Mouse (Mus musculus) ES-E14 (cell line): Measurements from ENCODE around the gene Klf9. TPM values are rescaled to one million over a fixed set of nuclear protein-coding genes. Genes with fewer than 3 reads are reported as not detected.

Source experiments
- DNase-seq: peaks from one replicate; pipeline ENCODE4 v3.0.0-alpha.2; 2013; ENCODE audit warnings: low read depth, low spot score
- H3K27ac ChIP-seq: 2 replicates; pipeline ENCODE4 v1.5.1; 2012; ENCODE audit warnings: low read depth, mild to moderate bottlenecking, low read length, moderate library complexity, mixed read lengths; ENCODE audit not compliant: poor library complexity, insufficient read depth, severe bottlenecking
- H3K36me3 ChIP-seq: 2 replicates; pipeline ENCODE4 v1.6.1; 2012; ENCODE audit warnings: mild to moderate bottlenecking, low read length, moderate library complexity, mixed read lengths; ENCODE audit not compliant: control insufficient read depth, poor library complexity, insufficient read depth, severe bottlenecking
- H3K4me1 ChIP-seq, 2 experiments: fragments of 150-350 bp in 1 of 2; sonication (generic) in 1 of 2; 2 replicates each; pipeline ENCODE4 v1.6.1; 2012; ENCODE audit warnings: low read length in 2 of 2, mild to moderate bottlenecking in 1 of 2, mixed read lengths in 1 of 2; ENCODE audit not compliant: control insufficient read depth in 2 of 2, insufficient read depth in 2 of 2, poor library complexity in 1 of 2
- H3K4me3 ChIP-seq, 2 experiments: fragments of 150-350 bp in 1 of 2; sonication (generic) in 1 of 2; 2 replicates each; pipeline ENCODE4 v1.5.1; 2012; ENCODE audit warnings: low read length in 2 of 2, low read depth in 1 of 2, mild to moderate bottlenecking in 1 of 2, mixed read lengths in 1 of 2; ENCODE audit not compliant: insufficient read depth in 1 of 2, poor library complexity in 1 of 2, severe bottlenecking in 1 of 2
- H3K9ac ChIP-seq: 2 replicates; pipeline ENCODE4 v1.6.1; 2012; ENCODE audit warnings: low read depth, mild to moderate bottlenecking, low read length, mixed read lengths; ENCODE audit not compliant: poor library complexity, insufficient read depth, severe bottlenecking
- H3K9me3 ChIP-seq: fragments of 150-350 bp; sonication (generic); 2 replicates; pipeline ENCODE4 v1.6.1; 2012; ENCODE audit warnings: low read depth, mild to moderate bottlenecking, low read length; ENCODE audit not compliant: control insufficient read depth, insufficient read depth
- CHD2 ChIP-seq: IDR thresholded peaks from 2 replicates; pipeline ENCODE4 v1.6.1; 2014; ENCODE audit warnings: mild to moderate bottlenecking, low read depth, low read length, inconsistent platforms
- HCFC1 ChIP-seq: IDR thresholded peaks from 2 replicates; pipeline ENCODE4 v1.6.1; 2012; ENCODE audit warnings: low read length, inconsistent platforms, borderline replicate concordance; ENCODE audit not compliant: insufficient read depth
- MAFK ChIP-seq: IDR thresholded peaks from 2 replicates; pipeline ENCODE4 v1.6.1; 2014; ENCODE audit warnings: mild to moderate bottlenecking, low read depth, low read length, inconsistent platforms; ENCODE audit not compliant: insufficient read depth
- ZC3H11A ChIP-seq: IDR thresholded peaks from 2 replicates; pipeline ENCODE4 v1.6.1; 2012; ENCODE audit warnings: low read depth, mild to moderate bottlenecking, inconsistent platforms, low read length, borderline replicate concordance
- ZNF384 ChIP-seq: IDR thresholded peaks from 2 replicates; pipeline ENCODE4 v1.6.1; 2012; ENCODE audit warnings: low read depth, low read length, inconsistent platforms
- in situ Hi-C, 2 experiments: fragments of 600-800 bp; cut with MboI; formaldehyde crosslinking; loops; one replicate each; pipeline ENCODE4 v1.15.1; 2025; ENCODE audit warnings: low sequenced_read_pairs in 2 of 2, inconsistent platforms in 1 of 2; ENCODE audit not compliant: unreplicated experiment in 2 of 2
- total RNA-seq: library from RNA; depleted of rRNA; stranded (reverse); fragments of 300-350 nt; gene quantifications from 2 replicates; pipeline ENCODE4 v1.2.3, GENCODE M21; 2012

Klf9 gene
- total RNA-seq, 1 experiment = 90.8 TPM

DNA sequence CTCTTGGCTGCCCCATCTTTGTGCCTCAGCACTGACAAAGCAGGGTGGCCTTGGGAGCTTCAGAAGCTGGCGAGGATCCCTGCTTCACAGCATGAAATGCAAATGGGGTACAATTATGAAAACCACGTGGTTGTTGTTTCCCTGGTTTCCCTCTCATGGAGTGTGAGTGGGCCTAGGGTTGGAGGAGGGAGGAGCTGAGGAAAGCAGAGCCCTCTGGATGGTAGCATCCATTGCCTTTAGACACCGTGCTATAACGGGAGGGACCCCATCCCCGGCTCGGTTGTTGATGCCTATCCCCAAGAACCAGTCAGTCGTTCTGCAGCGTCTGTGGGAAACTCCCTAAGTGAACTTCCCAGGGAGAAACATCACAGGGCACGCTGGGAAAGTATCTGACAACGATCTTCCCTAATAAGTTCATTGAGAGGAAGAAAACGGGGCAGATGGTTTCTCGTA is 5.4 kb downstream of the Klf9 start:
- Histone ChIP-seq H3K27ac (peak overlapping the region; percentile 33; the same call in 1 of the 2 replicates), H3K9ac (peak overlapping the region; percentile 55; the same call in 1 of the 2 replicates), H3K4me3 (peak overlapping the region; percentile 21 to 52), H3K9me3 (no peaks in the 10 kb centered on the region), H3K36me3 (peaks cover 29% of the 10 kb centered on the region), H3K4me1 (peaks cover 9 to 24% of the 10 kb centered on the region in 2 experiments)
- no peak for DNase-seq
- TF ChIP-seq ZNF384 = no peak
- no peak for TF ChIP-seq CHD2
- no peak for TF ChIP-seq ZC3H11A
- no peak for TF ChIP-seq HCFC1
- no peak for TF ChIP-seq MAFK
- in situ Hi-C loops = no loop called here

DNA sequence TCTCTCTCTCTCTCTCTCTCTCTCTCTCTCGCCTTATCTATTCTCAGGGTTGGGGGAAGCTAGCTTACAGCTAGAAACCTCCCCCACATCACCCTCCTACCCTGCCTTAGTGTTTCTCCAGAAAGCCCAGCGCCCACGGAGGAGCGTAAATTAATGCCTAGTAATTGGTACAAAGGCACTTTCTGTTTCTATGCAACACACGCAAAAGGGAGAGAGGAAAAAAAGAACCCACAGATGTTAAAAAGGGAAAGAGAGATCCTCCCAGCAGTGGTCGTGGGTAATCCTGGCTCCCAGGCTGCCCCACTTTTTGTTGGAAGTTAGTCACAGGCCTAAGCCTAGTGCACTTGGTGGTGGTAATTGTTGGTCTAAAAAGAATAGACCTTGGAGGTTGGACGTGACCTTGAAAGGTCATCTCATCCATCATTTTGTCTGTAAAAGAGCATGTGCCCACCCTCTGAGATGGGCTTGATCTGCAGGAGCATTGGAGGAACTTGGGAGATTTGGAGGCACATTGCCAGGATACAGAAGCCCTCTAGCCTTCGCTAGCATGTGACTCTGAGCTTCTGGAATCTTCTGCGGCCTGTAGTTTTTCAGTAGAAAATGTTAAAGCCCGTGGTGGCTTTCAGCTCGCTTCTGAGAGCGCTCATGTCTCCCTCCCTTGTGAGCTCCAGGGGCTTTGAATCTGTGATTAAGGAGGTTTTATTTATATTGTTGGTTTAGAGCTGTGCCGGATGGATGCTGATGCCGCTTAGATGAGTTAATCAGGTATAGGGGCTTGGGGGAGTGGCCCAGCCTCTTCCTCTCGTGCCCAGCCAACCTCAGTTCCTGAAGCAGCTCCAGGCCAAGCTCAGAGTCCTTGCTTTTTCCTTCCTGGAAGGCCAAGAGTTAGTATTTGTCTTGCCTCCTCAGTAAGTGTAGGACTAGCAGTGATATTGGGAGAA is 6.3 kb downstream of the Klf9 start:
- Histone ChIP-seq H3K9me3 (no peaks in the 10 kb centered on the region), H3K9ac (peak overlapping the region; percentile 28; the same call in 1 of the 2 replicates), H3K27ac (peak overlapping the region; percentile 43; the same call in 1 of the 2 replicates), H3K4me1 (peaks cover 9 to 24% of the 10 kb centered on the region in 2 experiments), H3K4me3 (peak overlapping the region; percentile 2 to 21; a peak in 3 of 4 replicates), H3K36me3 (peaks cover 24% of the 10 kb centered on the region)
- in situ Hi-C loops = no loop called here
- DNase-seq = no peak
- no peak for TF ChIP-seq CHD2
- no peak for TF ChIP-seq ZC3H11A
- TF ChIP-seq MAFK = no peak
- no peak for TF ChIP-seq HCFC1
- no peak for TF ChIP-seq ZNF384

DNA sequence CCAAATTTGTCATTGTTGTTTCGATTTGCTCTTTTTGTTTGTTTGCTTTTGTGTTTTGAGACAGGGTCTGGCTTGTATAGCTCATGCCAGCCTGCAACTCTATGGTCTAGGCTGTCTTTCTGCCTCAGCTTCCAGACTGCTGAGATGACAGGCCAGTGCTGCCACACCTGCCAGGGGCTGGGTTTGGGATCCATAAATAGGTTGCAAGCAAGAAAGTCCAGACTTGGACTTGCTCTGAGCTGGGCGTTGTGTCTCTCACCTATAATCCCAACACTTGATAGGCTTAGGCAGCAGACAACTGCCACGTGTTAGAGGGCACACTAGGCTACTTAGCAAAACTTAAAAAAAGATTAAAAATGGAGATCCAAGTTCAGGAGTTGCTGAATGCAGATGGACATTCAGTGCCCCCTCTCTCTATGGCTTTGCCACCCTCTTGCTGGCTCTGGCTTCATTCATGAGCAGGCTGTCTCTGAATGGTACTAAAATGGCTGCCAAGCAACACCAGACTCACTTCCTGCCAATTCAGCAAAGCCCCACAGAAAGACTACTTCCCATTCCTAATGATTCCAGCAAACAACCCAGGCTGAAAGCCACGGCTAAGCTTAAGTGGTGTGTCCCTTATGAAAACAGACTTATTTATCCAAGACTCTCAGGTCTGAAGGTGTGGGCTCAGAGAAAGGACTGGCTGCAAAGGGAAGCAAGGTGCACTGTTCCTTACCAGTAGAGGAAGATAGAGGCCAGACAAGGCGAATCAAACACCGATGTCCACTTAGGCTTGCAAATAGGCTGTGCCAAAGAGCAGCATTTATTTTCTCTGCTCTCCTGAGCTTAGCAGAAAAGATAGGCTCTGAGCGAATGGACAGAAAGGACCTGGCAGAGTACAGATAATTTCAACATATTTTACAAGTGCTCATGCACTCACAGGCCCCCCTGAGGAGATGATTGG is 8.7 kb downstream of the Klf9 start:
- TF ChIP-seq MAFK (no peak), ZC3H11A (no peak), HCFC1 (no peak), ZNF384 (no peak), CHD2 (no peak)
- no peak for DNase-seq
- peak overlapping the region; percentile 38 to 49 for H3K4me3 ChIP-seq
- H3K9me3 ChIP-seq = no peaks in the 10 kb centered on the region
- H3K36me3 ChIP-seq = peaks cover 20% of the 10 kb centered on the region
- H3K27ac ChIP-seq = peak overlapping the region; percentile 97; the same call in 1 of the 2 replicates
- in situ Hi-C loops = no loop called here
- H3K9ac ChIP-seq = peak overlapping the region; percentile 46; the same call in 1 of the 2 replicates
- peaks cover 14 to 28% of the 10 kb centered on the region in 2 experiments for H3K4me1 ChIP-seq

DNA sequence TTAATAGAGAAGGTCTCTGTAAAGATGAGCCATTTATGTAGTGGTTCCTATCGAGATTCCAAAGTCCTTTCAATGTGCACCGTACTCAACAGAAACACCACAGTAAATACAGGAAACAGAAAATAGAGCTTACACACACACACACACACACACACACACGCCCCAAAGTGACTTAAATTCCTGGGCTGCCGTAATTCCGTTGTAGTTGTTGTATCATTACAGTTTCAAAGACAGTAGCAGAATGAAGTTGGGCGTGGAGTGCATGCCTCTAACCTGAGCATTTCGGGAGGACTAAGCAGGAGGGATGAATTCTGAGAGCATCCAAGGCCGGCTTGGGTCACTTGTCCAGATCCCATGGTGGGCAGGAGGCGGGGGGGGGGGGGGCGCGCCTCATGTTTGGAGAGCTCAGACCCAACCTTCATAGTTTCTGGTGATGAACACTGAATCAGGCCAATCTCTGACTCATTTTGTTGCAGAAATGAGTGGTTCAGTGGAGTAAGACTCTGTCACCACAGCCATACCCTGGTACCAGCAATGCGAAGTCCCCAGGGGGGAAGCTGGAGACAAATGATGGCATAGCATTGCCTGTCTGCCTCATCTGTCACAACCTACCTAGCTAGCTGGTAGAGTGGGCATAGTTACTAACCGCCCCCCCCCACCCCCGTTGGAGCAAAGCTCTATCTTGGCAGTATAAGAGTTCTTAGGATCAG is 9.7 kb downstream of the Klf9 start:
- no peaks in the 10 kb centered on the region for H3K9me3 ChIP-seq
- H3K9ac ChIP-seq = peak overlapping the region; percentile 49
- in situ Hi-C loops = no loop called here
- H3K36me3 ChIP-seq = peaks cover 21% of the 10 kb centered on the region
- peak overlapping the region; percentile 44 to 49 for H3K4me3 ChIP-seq
- no peak for DNase-seq
- no peak for TF ChIP-seq ZC3H11A
- no peak for TF ChIP-seq ZNF384
- TF ChIP-seq MAFK = no peak
- TF ChIP-seq CHD2 = no peak
- no peak for TF ChIP-seq HCFC1
- peaks cover 16 to 28% of the 10 kb centered on the region in 2 experiments for H3K4me1 ChIP-seq
- H3K27ac ChIP-seq = peak overlapping the region; percentile 97; the same call in 1 of the 2 replicates
